Mouse (Mus musculus) lung, postnatal 0 days (tissue): ENCODE results near the gene F2rl1.

ENCODE experiments used
- CTCF ChIP-seq: IDR thresholded peaks from 2 replicates; pipeline ENCODE4 v1.5.1; 2016; ENCODE audit warnings: antibody characterized with exemption, mild to moderate bottlenecking
- EP300 ChIP-seq: IDR thresholded peaks from 2 replicates; pipeline ENCODE4 v1.6.1; 2016; ENCODE audit warnings: antibody characterized with exemption, mild to moderate bottlenecking, control low read depth

DNA sequence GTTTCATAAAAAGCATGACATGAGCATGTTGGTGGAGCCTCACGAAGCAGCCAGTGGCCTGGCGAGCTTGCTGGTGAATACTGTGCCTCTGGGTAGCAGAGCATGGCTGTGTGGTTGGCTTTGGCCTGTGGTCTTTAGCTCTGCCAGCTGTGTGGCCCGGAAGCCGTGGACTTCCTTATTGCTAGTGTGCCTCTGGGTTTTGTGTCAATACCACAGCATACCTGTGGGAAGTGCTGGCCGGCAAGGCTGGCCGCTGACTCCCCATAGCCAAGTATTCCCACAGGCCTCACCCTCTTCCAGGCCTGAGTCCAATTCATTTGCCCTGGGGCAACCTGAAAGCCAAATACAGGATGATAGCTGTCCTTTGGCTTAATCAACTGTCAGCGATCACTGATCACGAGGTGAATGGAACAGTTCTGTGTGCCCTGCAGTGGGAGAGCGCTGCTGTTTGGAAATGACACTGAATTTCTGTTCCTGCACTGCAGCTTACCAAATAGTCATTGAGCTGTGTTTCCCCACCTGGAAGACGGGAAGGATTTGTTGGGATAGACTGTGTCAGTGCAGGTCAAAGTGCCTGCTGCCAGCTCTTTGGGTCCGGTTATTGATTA lies 29.0 kb upstream of the F2rl1 start:
- TF ChIP-seq CTCF, result no peak
- no peak for TF ChIP-seq EP300
